Mouse (Mus musculus) forebrain, embryonic 12.5 days (tissue): ENCODE results near the gene 1810010H24Rik. TPM values are rescaled to one million over a fixed set of nuclear protein-coding genes. Genes with fewer than 3 reads are reported as not detected.

ENCODE experiments used
- ATAC-seq: fragments of 200-750 bp; cut with Nextera tagmentation; 2 replicates; pipeline ENCODE4 v1.8.0; 2017; ENCODE audit warnings: moderate TSS enrichment; ENCODE audit not compliant: low FRiP score
- H3K27ac ChIP-seq: fragments of 300-500 bp; sonication (generic); 2 replicates; pipeline ENCODE4 v1.5.1; 2016; ENCODE audit warnings: mild to moderate bottlenecking
- H3K27me3 ChIP-seq: fragments of 300-500 bp; sonication (generic); 2 replicates; pipeline ENCODE4 v1.6.1; 2016; ENCODE audit warnings: mild to moderate bottlenecking
- H3K36me3 ChIP-seq: fragments of 300-500 bp; sonication (generic); replicated peaks from 2 replicates; pipeline ENCODE4 v1.6.1; 2016; ENCODE audit warnings: mild to moderate bottlenecking
- H3K4me1 ChIP-seq: fragments of 300-500 bp; sonication (generic); 2 replicates; pipeline ENCODE4 v1.6.1; 2016
- H3K4me2 ChIP-seq: fragments of 300-500 bp; sonication (generic); 2 replicates; pipeline ENCODE4 v1.6.1; 2016; ENCODE audit warnings: mild to moderate bottlenecking, moderate library complexity
- H3K4me3 ChIP-seq: fragments of 300-500 bp; sonication (generic); replicated peaks from 2 replicates; pipeline ENCODE4 v1.5.1; 2016; ENCODE audit warnings: mild to moderate bottlenecking
- H3K9ac ChIP-seq: fragments of 300-500 bp; sonication (generic); 2 replicates; pipeline ENCODE4 v1.6.1; 2016; ENCODE audit warnings: mild to moderate bottlenecking
- H3K9me3 ChIP-seq: fragments of 300-500 bp; sonication (generic); 2 replicates; pipeline ENCODE4 v1.6.1; 2016
- WGBS: fragments of 180-500 bp; shearing (Covaris S2); methylation state at CpG from one replicate; pipeline ENCODE4 v1.1.7; 2016; 5-methylcytosine and 5-hydroxymethylcytosine counted together
- polyA plus RNA-seq: library from polyadenylated mRNA; unstranded; fragments of >200 nt; fragmentation: Nextera tagmentation; extraction: Ambion mirVana; gene quantifications from 2 replicates; pipeline ENCODE4 v1.2.1, GENCODE M21; 2016

1810010H24Rik gene
- polyA plus RNA-seq, 1 experiment from 2014 or later: 3.1 TPM

DNA sequence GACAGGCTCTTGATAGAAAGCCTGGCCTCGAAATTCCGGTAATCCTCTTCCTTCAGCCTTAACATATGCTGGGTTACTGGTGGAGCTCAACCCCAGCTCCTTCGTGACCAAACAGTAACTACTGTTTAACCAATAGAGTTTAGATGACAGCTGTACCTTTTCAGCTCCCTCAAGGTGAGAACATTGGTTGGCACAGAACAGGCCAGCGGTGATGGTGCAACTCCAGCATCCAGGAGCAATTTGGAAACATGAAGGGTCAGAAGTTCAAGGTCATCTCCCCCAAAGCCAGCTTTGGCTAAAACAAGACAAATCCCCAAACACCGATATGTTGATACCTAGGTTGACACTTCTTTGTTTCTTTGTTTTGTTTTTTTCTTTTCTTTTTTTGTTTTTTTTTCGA lies 3.3 kb downstream of the 1810010H24Rik start:
- Histone ChIP-seq H3K4me1 (peaks cover 61% of the 10 kb centered on the region), H3K4me2 (peak overlapping the region; percentile 66), H3K36me3 (no peaks in the 10 kb centered on the region), H3K4me3 (peak overlapping the region; percentile 63), H3K27me3 (0 out of 2 replicates have a peak, but pooled peaks cover 16% of the 10 kb centered on the region), H3K9me3 (no peaks in the 10 kb centered on the region), H3K9ac (peak overlapping the region; percentile 69; the same call in 1 of the 2 replicates), H3K27ac (peak overlapping the region; percentile 85)
- ATAC-seq: no peak
- 75% methylated on average over 6 of the region's 6 CpGs for WGBS

DNA sequence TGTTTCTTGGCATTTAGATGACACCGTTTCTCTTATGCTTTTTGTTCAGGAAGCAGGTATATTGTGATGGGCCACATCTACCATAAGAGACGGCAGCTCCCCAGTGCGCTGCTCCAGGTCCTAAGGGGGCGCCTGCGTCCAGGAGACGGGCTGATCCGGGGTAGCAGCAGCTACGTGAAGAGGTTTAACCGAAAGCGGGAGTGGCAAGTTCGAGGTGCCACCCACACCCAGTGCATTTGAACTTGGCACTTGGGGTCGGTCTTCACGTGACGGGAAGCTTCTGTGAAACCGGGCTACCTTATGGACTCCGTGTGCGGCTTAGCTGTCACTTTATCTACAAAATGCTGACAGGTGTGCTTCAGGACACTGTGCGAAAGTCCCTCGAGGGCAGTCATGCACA lies 4.1 kb downstream of the 1810010H24Rik start:
- H3K4me1 ChIP-seq: peaks cover 56% of the 10 kb centered on the region
- WGBS: 58% methylated on average over 19 of the region's 19 CpGs
- no peak for ATAC-seq
- H3K27ac ChIP-seq: no peak overlapping the region
- no peaks in the 10 kb centered on the region for H3K9me3 ChIP-seq
- H3K27me3 ChIP-seq: 0 out of 2 replicates have a peak, but pooled peaks cover 10% of the 10 kb centered on the region
- H3K4me3 ChIP-seq: no peak overlapping the region
- H3K4me2 ChIP-seq: no peak overlapping the region
- no peak overlapping the region for H3K9ac ChIP-seq
- H3K36me3 ChIP-seq: no peaks in the 10 kb centered on the region

DNA sequence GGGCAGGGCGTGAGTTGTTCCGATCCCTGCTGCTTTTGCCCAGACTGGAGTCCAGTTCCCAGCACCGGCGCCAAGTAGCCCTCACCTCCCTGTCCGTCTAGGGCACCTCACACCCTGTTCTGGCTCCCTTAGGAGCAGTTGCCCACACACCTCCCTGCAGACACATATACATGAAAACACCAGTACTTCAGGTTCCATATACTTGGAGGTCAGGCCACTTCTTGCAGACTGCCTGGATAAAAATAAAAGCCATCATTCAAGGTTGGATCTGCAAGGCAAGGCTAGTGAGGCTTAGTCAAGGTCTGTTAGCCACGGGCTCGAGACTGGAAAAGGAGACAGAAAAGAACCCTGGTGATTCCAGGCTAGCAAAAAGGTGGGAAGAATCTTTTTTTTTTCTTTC lies 6.2 kb downstream of the 1810010H24Rik start:
- H3K4me3 ChIP-seq: no peak overlapping the region
- H3K27ac ChIP-seq: no peak overlapping the region
- peaks cover 7% of the 10 kb centered on the region for H3K36me3 ChIP-seq
- no peaks in the 10 kb centered on the region for H3K9me3 ChIP-seq
- no peak overlapping the region for H3K4me2 ChIP-seq
- no peak for ATAC-seq
- peaks cover 36% of the 10 kb centered on the region for H3K4me1 ChIP-seq
- H3K9ac ChIP-seq: no peak overlapping the region
- H3K27me3 ChIP-seq: 0 out of 2 replicates have a peak, but pooled peaks cover 4% of the 10 kb centered on the region
- 21% methylated on average over 7 of the region's 7 CpGs for WGBS

DNA sequence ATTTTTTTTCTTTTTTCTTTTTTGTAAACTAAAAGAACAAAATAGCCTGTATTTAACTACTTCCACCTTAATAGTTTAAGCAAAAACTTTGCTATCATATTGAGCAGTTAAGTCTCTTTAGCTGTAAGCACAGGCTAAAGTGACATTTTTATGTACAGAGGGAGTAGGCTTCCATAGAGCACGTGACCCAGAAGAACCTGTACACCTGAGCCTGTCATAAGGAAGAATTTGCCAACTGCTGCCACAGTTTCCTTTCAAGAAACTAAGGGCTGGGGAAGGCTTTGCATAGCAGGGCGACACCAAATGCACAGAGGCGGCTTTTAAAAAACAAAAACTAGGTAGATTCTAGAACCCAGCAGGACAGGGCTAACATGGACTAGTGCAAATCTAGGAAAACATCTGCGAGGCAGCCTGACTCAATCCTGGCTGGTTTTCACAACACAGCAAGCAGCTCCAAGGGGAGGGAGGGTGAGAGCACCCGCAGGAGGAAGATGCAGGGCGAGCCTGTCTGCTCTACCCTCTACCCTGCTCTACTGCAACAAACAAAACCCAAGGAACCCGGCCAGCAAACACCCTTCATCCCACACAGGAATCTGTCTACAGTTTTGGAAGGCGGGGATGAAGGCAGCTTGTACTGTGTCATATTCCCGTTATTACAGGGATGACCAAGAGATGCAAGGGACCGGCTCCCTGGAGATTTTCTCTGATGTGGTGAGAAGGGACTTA lies 8.8 kb downstream of the 1810010H24Rik start:
- ATAC-seq: no peak
- Histone ChIP-seq H3K36me3 (peaks cover 32% of the 10 kb centered on the region), H3K9me3 (no peaks in the 10 kb centered on the region), H3K4me1 (peaks cover 18% of the 10 kb centered on the region), H3K27me3 (0 out of 2 replicates have a peak, but pooled peaks cover 4% of the 10 kb centered on the region), H3K9ac (no peak overlapping the region), H3K4me3 (no peak overlapping the region), H3K27ac (no peak overlapping the region), H3K4me2 (no peak overlapping the region)
- 89% methylated on average over 10 of the region's 10 CpGs for WGBS

DNA sequence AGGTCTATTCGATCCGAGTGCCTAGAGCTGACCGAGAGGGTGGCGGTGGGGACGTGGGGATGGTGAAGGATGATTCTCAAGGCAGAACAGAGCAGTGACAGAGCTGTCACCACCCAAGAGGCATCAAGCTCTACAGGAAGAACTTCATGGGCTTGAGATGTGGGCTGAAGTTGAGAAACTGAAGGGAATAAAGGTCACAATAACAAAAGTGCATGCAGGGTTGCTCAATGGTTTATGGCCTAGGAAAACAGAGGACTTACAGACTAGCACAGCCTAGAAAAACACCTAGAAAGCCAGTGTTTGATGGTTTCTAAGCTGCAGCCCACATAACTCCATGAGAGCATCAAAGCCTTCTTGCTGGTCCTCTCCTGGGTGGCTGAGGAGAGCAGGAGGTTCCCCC lies 13.9 kb downstream of the 1810010H24Rik start:
- no peak overlapping the region for H3K4me2 ChIP-seq
- 93% methylated on average over 5 of the region's 5 CpGs for WGBS
- no peaks in the 10 kb centered on the region for H3K4me1 ChIP-seq
- no peaks in the 10 kb centered on the region for H3K9me3 ChIP-seq
- peaks cover 74% of the 10 kb centered on the region for H3K36me3 ChIP-seq
- H3K9ac ChIP-seq: no peak overlapping the region
- no peak for ATAC-seq
- H3K4me3 ChIP-seq: no peak overlapping the region
- H3K27me3 ChIP-seq: no peaks in the 10 kb centered on the region
- no peak overlapping the region for H3K27ac ChIP-seq

DNA sequence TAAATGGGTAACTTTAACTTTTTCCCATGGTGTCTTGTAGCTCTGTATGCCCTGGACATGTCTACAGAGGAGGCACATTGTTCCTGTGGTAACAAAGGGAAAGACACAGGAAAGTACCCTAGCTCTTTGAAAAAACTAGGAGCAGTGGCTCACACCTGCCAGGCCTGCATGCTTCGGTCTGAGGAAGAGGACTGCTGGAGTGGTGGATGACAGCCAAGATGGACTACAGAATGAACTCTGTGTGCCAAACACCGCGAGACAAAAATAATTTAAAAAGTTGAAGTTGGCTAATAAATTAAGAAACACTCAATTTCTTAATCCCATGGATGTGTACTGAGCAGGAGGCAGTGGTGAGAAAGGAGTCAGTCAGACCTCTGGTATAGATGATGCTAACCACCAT lies 15.9 kb downstream of the 1810010H24Rik start:
- no peak overlapping the region for H3K4me2 ChIP-seq
- no peaks in the 10 kb centered on the region for H3K9me3 ChIP-seq
- H3K36me3 ChIP-seq: peaks cover 83% of the 10 kb centered on the region
- no peaks in the 10 kb centered on the region for H3K27me3 ChIP-seq
- H3K9ac ChIP-seq: no peak overlapping the region
- 94% methylated on average over 3 of the region's 3 CpGs for WGBS
- H3K4me3 ChIP-seq: no peak overlapping the region
- H3K4me1 ChIP-seq: no peaks in the 10 kb centered on the region
- H3K27ac ChIP-seq: no peak overlapping the region
- no peak for ATAC-seq

DNA sequence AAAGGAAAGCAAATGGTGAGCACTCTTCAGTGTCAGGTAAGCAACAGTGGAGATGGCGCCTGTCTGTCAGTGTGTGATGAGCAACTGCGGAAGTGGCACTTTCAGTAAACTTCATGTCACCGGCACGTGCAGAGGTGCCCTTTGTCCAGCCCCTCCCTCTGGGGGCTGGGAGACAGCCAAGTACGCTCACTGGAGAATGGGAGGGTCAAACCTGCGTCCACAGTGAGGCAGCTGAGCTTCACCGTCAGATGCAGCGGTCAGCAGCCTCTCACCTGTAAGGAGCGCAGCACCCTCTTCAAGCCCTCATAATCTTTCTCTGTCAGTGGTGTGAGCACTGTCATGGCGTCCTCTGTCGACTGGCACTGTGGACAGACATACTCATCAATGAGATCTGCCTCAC lies 17.9 kb downstream of the 1810010H24Rik start:
- 95% methylated on average over 11 of the region's 11 CpGs for WGBS
- Histone ChIP-seq H3K4me2 (no peak overlapping the region), H3K27ac (no peak overlapping the region), H3K9me3 (no peaks in the 10 kb centered on the region), H3K4me3 (no peak overlapping the region), H3K36me3 (peaks cover 82% of the 10 kb centered on the region), H3K4me1 (no peaks in the 10 kb centered on the region), H3K9ac (no peak overlapping the region), H3K27me3 (no peaks in the 10 kb centered on the region)
- no peak for ATAC-seq

DNA sequence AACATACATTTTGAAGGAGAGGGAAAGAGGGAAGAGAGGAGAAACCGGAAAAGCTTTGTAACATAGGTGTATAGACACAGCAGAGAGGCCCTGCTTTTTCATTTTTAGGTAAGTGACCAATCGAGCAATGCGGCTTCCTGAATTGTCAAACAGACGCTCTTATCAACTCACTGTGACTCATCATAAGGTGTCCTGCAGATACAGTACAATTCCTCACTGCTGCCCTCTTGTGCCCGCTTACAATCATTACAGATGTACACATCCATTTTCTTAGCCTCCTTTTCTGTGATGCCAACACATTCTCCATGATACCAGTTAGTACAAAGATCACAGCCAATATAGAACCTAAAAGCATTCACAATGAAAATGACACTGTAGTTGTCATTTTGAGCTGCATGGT lies 18.8 kb downstream of the 1810010H24Rik start:
- no peaks in the 10 kb centered on the region for H3K4me1 ChIP-seq
- no peaks in the 10 kb centered on the region for H3K27me3 ChIP-seq
- no peak overlapping the region for H3K4me2 ChIP-seq
- H3K9me3 ChIP-seq: no peaks in the 10 kb centered on the region
- no peak overlapping the region for H3K4me3 ChIP-seq
- ATAC-seq: no peak
- peaks cover 72% of the 10 kb centered on the region for H3K36me3 ChIP-seq
- H3K27ac ChIP-seq: no peak overlapping the region
- no peak overlapping the region for H3K9ac ChIP-seq
- WGBS: 61% methylated on average over 5 of the region's 5 CpGs

DNA sequence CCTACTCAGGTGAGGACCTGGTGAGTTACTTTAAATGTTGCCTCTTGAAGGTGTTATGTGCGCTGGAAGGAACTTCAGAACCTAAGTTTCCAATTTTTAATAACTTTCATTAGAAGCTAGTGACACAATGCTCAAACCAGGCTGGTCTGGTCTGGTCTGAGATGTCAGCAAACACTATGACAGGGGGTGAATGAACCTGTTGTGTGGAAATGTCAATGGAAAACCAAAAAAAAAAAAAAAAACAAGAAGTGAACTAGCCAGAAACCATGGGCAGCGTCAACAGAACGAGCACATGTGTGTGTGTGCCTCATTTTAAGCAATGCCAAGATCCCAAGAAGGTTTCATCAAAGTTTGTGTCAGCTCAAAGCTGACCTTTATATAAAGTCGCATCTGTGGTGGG lies 20.1 kb downstream of the 1810010H24Rik start:
- Histone ChIP-seq H3K36me3 (peaks cover 60% of the 10 kb centered on the region), H3K27me3 (no peaks in the 10 kb centered on the region), H3K4me1 (no peaks in the 10 kb centered on the region), H3K4me3 (no peak overlapping the region), H3K4me2 (no peak overlapping the region), H3K27ac (no peak overlapping the region), H3K9me3 (no peaks in the 10 kb centered on the region), H3K9ac (no peak overlapping the region)
- 94% methylated on average over 4 of the region's 4 CpGs for WGBS
- no peak for ATAC-seq

DNA sequence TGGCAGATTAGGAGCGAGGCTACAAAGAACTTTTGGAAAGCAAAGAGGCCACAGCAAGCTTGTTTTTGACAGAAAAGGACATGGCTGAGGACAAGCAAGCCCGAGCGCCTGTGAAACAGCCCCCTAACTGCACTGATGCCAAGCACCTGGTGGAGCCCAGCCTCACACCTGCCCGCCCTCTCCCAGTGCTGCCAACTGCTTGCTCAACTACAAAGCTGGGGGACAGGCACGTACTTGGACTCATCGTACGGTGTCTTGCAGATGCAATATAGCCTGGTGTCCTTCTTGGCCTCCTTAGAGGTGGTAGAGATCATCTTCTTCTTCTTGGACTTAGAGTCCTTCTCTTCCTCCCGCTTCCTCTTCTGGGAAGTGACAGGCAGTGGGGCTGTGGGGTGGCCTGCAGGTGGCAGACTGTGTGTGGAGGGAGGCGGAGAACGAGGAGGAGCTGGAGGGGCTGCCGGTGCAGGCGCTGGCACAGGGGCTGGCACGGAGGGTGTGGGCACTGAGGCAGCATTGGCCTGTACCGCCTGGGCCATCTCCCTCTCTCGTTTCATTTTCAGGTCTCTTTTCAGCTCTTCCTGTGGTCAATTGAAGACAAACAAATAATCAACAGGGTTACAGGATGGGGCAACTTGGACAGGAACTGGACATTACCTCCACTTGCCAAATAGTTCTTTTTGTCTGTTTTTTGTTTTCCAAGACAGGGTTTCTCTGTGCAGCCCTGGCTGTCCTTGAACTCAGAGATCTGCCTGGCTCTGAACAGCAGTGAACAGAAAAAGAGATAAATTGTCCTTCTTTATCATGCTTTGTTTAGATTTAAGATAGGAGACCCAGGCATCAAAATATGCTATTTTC lies 21.5 kb downstream of the 1810010H24Rik start:
- Histone ChIP-seq H3K27ac (no peak overlapping the region), H3K4me3 (no peak overlapping the region), H3K9me3 (no peaks in the 10 kb centered on the region), H3K36me3 (peaks cover 56% of the 10 kb centered on the region), H3K9ac (no peak overlapping the region), H3K27me3 (no peaks in the 10 kb centered on the region), H3K4me2 (no peak overlapping the region), H3K4me1 (no peaks in the 10 kb centered on the region)
- 90% methylated on average over 15 of the region's 15 CpGs for WGBS
- no peak for ATAC-seq

DNA sequence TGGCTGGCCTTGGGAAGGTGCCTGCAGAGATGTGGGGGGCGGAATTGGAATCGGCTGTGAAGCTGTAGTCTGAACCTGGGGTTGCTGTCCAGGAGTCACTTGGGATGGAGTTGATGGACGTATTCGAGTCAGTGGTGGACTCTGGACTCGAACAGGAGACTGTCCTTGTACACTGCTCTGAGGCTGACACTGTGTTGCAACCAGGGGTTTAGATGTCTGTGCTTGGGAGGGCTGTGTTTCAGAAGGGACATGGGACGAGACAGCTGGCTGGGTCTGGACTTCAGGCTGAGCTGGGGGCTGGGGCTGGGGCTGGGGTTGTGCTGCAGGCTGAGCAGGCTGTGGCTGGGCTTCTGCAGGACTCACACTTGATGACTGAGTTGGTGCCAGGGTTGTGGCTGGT lies 29.4 kb downstream of the 1810010H24Rik start:
- Histone ChIP-seq H3K27ac (no peak overlapping the region), H3K9ac (no peak overlapping the region), H3K9me3 (no peaks in the 10 kb centered on the region), H3K4me1 (no peaks in the 10 kb centered on the region), H3K4me2 (no peak overlapping the region), H3K4me3 (no peak overlapping the region), H3K36me3 (peaks cover 87% of the 10 kb centered on the region), H3K27me3 (no peaks in the 10 kb centered on the region)
- WGBS: 93% methylated on average over 6 of the region's 6 CpGs
- no peak for ATAC-seq

DNA sequence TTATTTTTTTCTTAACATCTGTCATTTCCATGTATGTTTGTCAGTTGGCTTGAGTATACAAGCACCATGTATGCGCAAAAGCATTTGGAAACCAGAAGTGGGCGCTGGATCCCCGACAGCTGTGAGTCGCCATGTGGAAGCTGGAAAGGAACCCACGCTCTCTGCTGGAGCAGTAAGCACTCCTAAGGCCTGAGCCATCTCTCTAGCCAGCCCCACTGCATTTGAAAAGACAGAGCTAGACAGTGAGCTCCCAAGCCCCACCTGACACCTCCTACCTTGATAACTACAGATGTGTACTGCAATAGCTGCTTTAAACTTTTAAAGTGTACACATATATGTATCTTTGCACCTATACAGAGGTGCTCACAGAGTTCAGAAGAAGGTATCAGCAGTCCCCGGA lies 31.9 kb downstream of the 1810010H24Rik start:
- ATAC-seq: no peak
- WGBS: 89% methylated on average over 6 of the region's 6 CpGs
- Histone ChIP-seq H3K27ac (no peak overlapping the region), H3K4me1 (no peaks in the 10 kb centered on the region), H3K36me3 (peaks cover 97% of the 10 kb centered on the region), H3K27me3 (no peaks in the 10 kb centered on the region), H3K4me3 (no peak overlapping the region), H3K4me2 (no peak overlapping the region), H3K9ac (no peak overlapping the region), H3K9me3 (no peaks in the 10 kb centered on the region)
